Mouse (Mus musculus): ENCODE measurements at regions not wholly inside any gene's neighbourhood (a gene's known extent, or its start where the extent isn't known, plus 50 kb on each side); places are given as distances from the start of the nearest gene placed in this dataset.

DNA sequence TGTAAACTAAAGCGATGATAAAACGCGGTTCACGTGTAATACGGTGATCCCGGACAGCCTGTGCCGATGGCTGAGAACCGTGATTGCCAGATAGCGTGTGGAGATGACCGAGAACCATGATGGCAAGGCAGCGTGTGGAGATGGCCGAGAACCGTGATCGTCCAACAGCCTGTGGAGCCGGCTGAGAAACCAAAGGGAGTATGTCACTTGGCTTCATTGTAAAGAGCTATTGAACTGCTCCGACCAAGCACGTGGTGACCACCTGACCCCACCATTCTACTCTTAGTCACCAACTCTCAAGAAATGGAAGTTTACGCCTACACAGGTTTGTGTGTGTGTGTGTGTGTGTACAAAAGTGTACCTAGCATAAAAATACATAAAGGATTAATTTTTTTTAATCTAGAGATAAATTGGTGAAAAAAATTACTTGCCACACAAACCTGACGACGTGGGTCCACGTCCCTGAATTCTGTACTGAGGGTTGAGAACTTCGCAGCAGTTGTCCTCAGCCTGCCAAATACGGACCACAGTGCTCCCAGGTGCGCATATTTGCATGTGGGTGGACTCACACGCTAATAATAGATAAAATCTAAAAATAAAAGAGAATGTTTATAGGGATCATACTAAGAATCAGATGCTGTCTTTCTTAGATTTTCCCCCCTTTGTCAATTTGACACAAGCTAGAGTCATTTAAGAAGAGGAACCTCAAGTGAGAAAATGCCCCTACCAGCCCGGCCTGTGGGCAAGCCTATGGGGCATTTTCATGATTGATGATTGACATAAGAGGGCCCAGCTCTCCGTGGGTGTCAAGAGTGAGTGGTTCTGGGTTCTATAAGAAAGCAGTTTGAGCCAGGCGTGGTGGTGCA lies 56.6 kb upstream of the Mef2a start:
- DNase-seq (ENCODE audit: low spot score in 2 of 2): no peak

GRCm38 (mm10) chr7:67428388-67428787 lies 55.7 kb upstream of the Mef2a start:
- DNase-seq (ENCODE audit: low spot score in 2 of 2): no peak

- no peak for DNase-seq (ENCODE audit: low spot score in 2 of 2)
Observed at GRCm38 (mm10) chr7:67426076-67426475, 53.4 kb upstream of the Mef2a start.

DNA sequence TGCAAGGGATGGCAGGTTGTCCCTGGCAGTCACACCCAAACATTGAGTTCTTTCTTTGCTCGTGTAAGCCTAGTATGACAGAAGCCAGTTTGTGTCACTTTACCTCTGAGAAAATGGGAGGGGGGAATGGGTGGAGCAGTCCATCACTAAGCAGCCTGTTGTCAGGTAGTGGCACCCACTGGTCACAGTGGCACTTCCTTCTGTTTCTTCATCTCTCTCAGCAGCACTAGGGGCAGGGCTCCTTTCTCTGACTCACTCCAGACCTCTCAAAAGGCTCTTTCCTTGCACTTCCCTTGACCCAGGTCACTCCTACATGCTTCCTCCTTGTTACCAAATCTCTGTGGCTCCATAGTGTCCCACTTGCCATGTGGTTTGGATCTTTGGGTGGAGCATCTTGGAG lies 52.9 kb upstream of the Mef2a start:
- DNase-seq (ENCODE audit: low spot score in 2 of 2): no peak

GRCm38 (mm10) chr7:67424810-67425485 lies 52.3 kb upstream of the Mef2a start:
- no peak for DNase-seq (ENCODE audit: low spot score in 2 of 2)

All from left cerebral cortex, adult 9 months (tissue).